Mouse (Mus musculus): ENCODE measurements around the gene Cpe. TPM values are rescaled to one million over a fixed set of nuclear protein-coding genes. Genes with fewer than 3 reads are reported as not detected.

Gene Cpe
- total and polyA plus RNA-seq, 2 experiments from 2014 or later: 149 to 247 TPM

DNA sequence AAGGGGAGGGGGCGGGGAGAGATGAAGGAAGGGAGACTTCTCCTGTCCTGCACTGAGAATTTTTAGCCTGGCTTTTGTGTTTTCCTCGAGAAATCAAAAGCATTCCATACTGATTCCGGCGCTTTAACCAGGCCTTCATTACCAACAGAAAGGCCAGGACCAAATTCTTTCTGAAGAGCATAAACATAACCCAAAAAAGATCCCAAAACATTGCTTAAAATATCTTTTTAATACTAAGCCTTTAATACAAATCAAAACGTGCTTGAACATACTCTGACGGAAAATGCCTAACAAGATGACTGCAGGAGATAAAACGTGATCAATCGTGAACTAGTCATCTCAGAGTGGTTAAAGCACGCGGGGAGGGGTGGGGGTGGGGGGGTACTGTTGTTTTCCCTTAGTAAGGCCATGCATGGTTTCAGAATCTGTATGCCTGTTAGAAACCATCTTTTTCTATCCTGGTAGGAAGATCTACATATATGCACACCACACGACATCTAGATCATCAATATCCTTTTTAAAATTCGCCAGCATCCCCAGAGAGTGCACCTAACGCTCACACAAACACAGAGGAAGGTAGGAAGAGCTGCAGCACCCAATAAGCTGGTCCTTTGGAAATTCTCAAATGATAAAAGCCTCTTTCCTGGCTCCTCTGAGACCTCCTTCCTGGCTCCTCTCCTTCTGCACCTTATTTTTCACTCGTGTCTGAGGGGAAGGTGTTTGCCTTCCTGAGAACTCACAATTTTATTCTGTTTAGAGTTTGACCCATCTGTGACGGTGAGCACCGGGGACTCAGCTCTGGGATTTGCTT lies 1.1 kb downstream of the Cpe start:
- no peaks in the 10 kb centered on the region for H3K9me3 ChIP-seq (replicated peaks; ENCODE audit: control insufficient read depth, low read length)
- WGBS: 17% methylated on average over 16 of the region's 16 CpGs

DNA sequence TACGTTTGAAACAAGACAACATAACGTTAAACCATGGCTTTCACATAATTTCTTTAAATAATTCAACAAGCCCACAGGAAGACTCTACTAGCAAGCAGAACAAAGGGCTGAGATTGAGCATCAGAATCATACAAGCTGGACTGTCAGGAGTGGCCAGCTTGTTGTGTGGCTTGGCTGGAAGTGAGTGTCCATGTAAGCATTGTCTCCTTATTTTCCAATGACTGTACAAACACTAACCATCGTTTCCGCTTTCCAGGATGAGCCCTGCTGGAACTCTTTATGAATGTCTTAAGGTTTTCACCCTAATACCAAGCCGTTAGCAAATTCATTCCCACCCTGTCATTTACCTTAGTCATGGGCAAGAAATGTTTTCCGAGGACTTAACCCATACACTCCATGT lies 2.0 kb downstream of the Cpe start:
- no peak overlapping the region for H3K9ac ChIP-seq (replicated peaks; ENCODE audit: low read depth, low read length)
- no peaks in the 10 kb centered on the region for H3K36me3 ChIP-seq (replicated peaks; ENCODE audit: control insufficient read depth, insufficient read depth, low read length)
- no peaks in the 10 kb centered on the region for H3K9me3 ChIP-seq (replicated peaks; ENCODE audit: control insufficient read depth, low read length)
- WGBS: 73% methylated on average over 6 of the region's 6 CpGs
- DNase-seq (ENCODE audit: low spot score) (no peak), ATAC-seq (ENCODE audit: insufficient read depth, low read depth) (no peak)
- no peaks in the 10 kb centered on the region for H3K27me3 ChIP-seq (ENCODE audit: control insufficient read depth, insufficient read depth, low read length)
- peaks cover 7% of the 10 kb centered on the region; the same call in 1 of the 2 replicates for H3K4me1 ChIP-seq (ENCODE audit: control insufficient read depth, insufficient read depth)
- H3K27ac ChIP-seq (ENCODE audit: low read depth): no peak overlapping the region
- peak overlapping the region; percentile 72; the same call in 1 of the 2 replicates for H3K4me3 ChIP-seq (ENCODE audit: low read depth, low read length)
- no peak for TF ChIP-seq EP300 (IDR thresholded peaks at IDR 0.05; ENCODE audit: low read depth)
- no peak for TF ChIP-seq CTCF (IDR thresholded peaks at IDR 0.05; ENCODE audit: low read depth)
- no peak overlapping the region; the same call in 1 of the 2 replicates for H3K4me2 ChIP-seq (ENCODE audit: low read depth, low read length)

More for the DNA sequence above, 1.1 kb downstream of the Cpe start:
- H3K9ac ChIP-seq (replicated peaks; ENCODE audit: low read depth, low read length): peak overlapping the region; percentile 76
- ATAC-seq (ENCODE audit: insufficient read depth, low read depth) (no peak), DNase-seq (ENCODE audit: low spot score) (no peak)
- peak overlapping the region; percentile 72 for H3K4me3 ChIP-seq (ENCODE audit: low read depth, low read length)
- H3K4me2 ChIP-seq (ENCODE audit: low read depth, low read length): peak overlapping the region; percentile 93
- H3K4me1 ChIP-seq (ENCODE audit: control insufficient read depth, insufficient read depth): peaks cover 7% of the 10 kb centered on the region; the same call in 1 of the 2 replicates
- TF ChIP-seq EP300 (IDR thresholded peaks at IDR 0.05; ENCODE audit: low read depth) (no peak), CTCF (IDR thresholded peaks at IDR 0.05; ENCODE audit: low read depth) (no peak)
- H3K27me3 ChIP-seq (ENCODE audit: control insufficient read depth, insufficient read depth, low read length): no peaks in the 10 kb centered on the region
- peak overlapping the region; percentile 83; the same call in 1 of the 2 replicates for H3K27ac ChIP-seq (ENCODE audit: low read depth)
- no peaks in the 10 kb centered on the region for H3K36me3 ChIP-seq (replicated peaks; ENCODE audit: control insufficient read depth, insufficient read depth, low read length)

DNA sequence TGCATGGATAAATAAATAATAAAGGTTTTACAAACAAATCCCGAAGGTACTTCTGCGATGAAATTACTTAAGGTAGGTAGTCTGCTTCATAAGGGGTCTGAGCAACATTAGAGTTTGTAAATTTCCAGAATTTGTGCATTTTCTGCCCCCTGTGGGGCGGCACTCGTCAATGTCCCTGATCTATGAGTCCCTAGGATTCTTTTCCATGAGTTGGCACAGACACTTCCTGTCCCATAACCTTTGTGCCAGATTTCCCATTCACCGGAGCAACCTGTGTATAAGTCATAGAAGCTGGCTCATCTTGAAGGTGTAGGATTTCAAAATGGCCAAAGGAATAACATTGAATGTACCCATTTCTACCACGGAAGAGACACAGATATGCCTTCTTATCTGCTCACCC lies 2.5 kb downstream of the Cpe start:
- Histone ChIP-seq H3K4me3 (ENCODE audit: low read depth, low read length) (no peak overlapping the region), H3K36me3 (replicated peaks; ENCODE audit: control insufficient read depth, insufficient read depth, low read length) (no peaks in the 10 kb centered on the region), H3K9ac (replicated peaks; ENCODE audit: low read depth, low read length) (no peak overlapping the region), H3K27me3 (ENCODE audit: control insufficient read depth, insufficient read depth, low read length) (no peaks in the 10 kb centered on the region), H3K4me1 (ENCODE audit: control insufficient read depth, insufficient read depth) (peaks cover 10% of the 10 kb centered on the region; the same call in 1 of the 2 replicates), H3K4me2 (ENCODE audit: low read depth, low read length) (no peak overlapping the region), H3K9me3 (replicated peaks; ENCODE audit: control insufficient read depth, low read length) (no peaks in the 10 kb centered on the region), H3K27ac (ENCODE audit: low read depth) (no peak overlapping the region)
- WGBS: 75% methylated on average over 6 of the region's 6 CpGs
- ATAC-seq (ENCODE audit: insufficient read depth, low read depth): no peak
- no peak for DNase-seq (ENCODE audit: low spot score)
- TF ChIP-seq CTCF (IDR thresholded peaks at IDR 0.05; ENCODE audit: low read depth): no peak
- no peak for TF ChIP-seq EP300 (IDR thresholded peaks at IDR 0.05; ENCODE audit: low read depth)

DNA sequence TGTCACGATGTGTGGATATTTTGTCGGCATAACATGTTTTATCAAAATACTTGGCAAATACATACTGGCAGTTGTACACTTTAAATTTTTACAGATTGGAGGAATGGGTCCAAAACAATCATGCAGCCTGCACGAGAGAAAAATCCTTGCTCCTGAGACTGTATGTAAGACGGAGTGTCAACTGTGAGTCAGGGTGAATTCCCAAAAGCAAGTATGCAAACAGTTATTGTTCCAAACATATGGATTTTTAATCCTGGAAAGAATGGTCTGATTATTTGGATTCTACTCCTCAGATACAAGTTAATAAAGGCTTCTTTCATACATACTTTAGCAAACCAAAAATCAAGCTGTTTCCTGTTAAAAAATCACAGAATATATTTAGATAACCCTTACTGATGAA lies 4.1 kb downstream of the Cpe start:
- H3K27me3 ChIP-seq (ENCODE audit: control insufficient read depth, insufficient read depth, low read length): no peaks in the 10 kb centered on the region
- no peaks in the 10 kb centered on the region for H3K9me3 ChIP-seq (replicated peaks; ENCODE audit: control insufficient read depth, low read length)
- no peak overlapping the region; the same call in 1 of the 2 replicates for H3K27ac ChIP-seq (ENCODE audit: low read depth)
- peaks cover 10% of the 10 kb centered on the region; the same call in 1 of the 2 replicates for H3K4me1 ChIP-seq (ENCODE audit: control insufficient read depth, insufficient read depth)
- H3K36me3 ChIP-seq (replicated peaks; ENCODE audit: control insufficient read depth, insufficient read depth, low read length): no peaks in the 10 kb centered on the region
- ATAC-seq (ENCODE audit: insufficient read depth, low read depth): no peak
- H3K4me3 ChIP-seq (ENCODE audit: low read depth, low read length): no peak overlapping the region
- TF ChIP-seq EP300 (IDR thresholded peaks at IDR 0.05; ENCODE audit: low read depth) (no peak), CTCF (IDR thresholded peaks at IDR 0.05; ENCODE audit: low read depth) (no peak)
- H3K9ac ChIP-seq (replicated peaks; ENCODE audit: low read depth, low read length): no peak overlapping the region
- no peak overlapping the region for H3K4me2 ChIP-seq (ENCODE audit: low read depth, low read length)
- 41% methylated on average over 4 of the region's 4 CpGs for WGBS
- DNase-seq (ENCODE audit: low spot score): no peak

DNA sequence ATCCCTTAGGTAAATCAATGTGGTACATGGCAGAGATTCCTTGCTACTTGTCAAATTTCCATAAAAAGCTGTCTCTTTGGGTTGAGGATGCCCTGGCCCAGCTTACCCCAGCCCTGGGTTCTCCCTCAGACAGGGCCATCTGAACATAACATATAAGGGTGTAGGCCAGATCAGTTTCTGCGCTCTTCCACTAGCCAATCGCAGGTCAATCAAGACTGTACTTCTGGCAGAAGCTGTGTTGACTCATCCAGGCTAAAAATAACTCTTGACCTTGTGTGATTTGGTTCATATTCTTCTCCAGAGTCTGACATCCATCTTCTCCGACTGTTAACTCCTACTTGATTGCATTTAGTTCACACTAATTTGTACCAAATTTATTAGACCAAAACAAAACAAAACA lies 4.7 kb downstream of the Cpe start:
- no peak overlapping the region for H3K4me2 ChIP-seq (ENCODE audit: low read depth, low read length)
- no peaks in the 10 kb centered on the region for H3K9me3 ChIP-seq (replicated peaks; ENCODE audit: control insufficient read depth, low read length)
- H3K4me3 ChIP-seq (ENCODE audit: low read depth, low read length): no peak overlapping the region
- peak overlapping the region; percentile 50 for H3K27ac ChIP-seq (ENCODE audit: low read depth)
- TF ChIP-seq CTCF (IDR thresholded peaks at IDR 0.05; ENCODE audit: low read depth) (no peak), EP300 (IDR thresholded peaks at IDR 0.05; ENCODE audit: low read depth) (no peak)
- H3K4me1 ChIP-seq (ENCODE audit: control insufficient read depth, insufficient read depth): peaks cover 10% of the 10 kb centered on the region; the same call in 1 of the 2 replicates
- peak; percentile 84 for DNase-seq (ENCODE audit: low spot score)
- peak; percentile 42 for ATAC-seq (ENCODE audit: insufficient read depth, low read depth)
- H3K9ac ChIP-seq (replicated peaks; ENCODE audit: low read depth, low read length): no peak overlapping the region
- no peaks in the 10 kb centered on the region for H3K27me3 ChIP-seq (ENCODE audit: control insufficient read depth, insufficient read depth, low read length)
- WGBS: 12% methylated on average over 3 of the region's 3 CpGs
- H3K36me3 ChIP-seq (replicated peaks; ENCODE audit: control insufficient read depth, insufficient read depth, low read length): no peaks in the 10 kb centered on the region

All from heart, postnatal 0 days (tissue).